Mouse (Mus musculus) CH12.LX (cell line): Measurements from ENCODE around the gene Kdm2b. TPM values are rescaled to one million over a fixed set of nuclear protein-coding genes. Genes with fewer than 3 reads are reported as not detected.

ENCODE experiments used
- DNase-seq: peaks from one replicate; pipeline ENCODE4 v3.0.0-alpha.2; 2013; ENCODE audit errors: extremely low read depth
- H3K27ac ChIP-seq: 2 replicates; pipeline ENCODE4 v1.5.1; 2012; ENCODE audit warnings: low read depth, mild to moderate bottlenecking, control low read depth, moderate library complexity; ENCODE audit not compliant: insufficient read depth
- H3K27me3 ChIP-seq: replicated peaks from 2 replicates; pipeline ENCODE3; 2012; ENCODE audit warnings: inconsistent platforms
- H3K36me3 ChIP-seq, 2 experiments: replicated peaks in 1 of 2; 2 replicates each; pipeline versions ENCODE3 to v1.6.1; 2012; ENCODE audit warnings: inconsistent platforms in 1 of 2, low read length in 1 of 2, mild to moderate bottlenecking in 1 of 2, mixed read lengths in 1 of 2, moderate library complexity in 1 of 2; ENCODE audit not compliant: control insufficient read depth in 1 of 2, insufficient read depth in 1 of 2
- H3K4me1 ChIP-seq, 2 experiments: 2 replicates each; pipeline ENCODE4 v1.6.1; 2012; ENCODE audit warnings: inconsistent platforms in 1 of 2, moderate library complexity in 1 of 2; ENCODE audit not compliant: insufficient read depth in 2 of 2, control insufficient read depth in 1 of 2
- H3K4me2 ChIP-seq: 2 replicates; pipeline ENCODE4 v1.6.1; 2012; ENCODE audit warnings: low read depth, mild to moderate bottlenecking, control low read depth; ENCODE audit not compliant: poor library complexity, insufficient read depth, severe bottlenecking
- H3K4me3 ChIP-seq, 3 experiments: fragments of 150-350 bp in 1 of 3; sonication (generic) in 1 of 3; replicated peaks in 1 of 3; 2 replicates each; pipeline versions ENCODE3 to v1.5.1; 2011 to 2012; ENCODE audit warnings: low read depth in 2 of 3, low read length in 2 of 3, mild to moderate bottlenecking in 2 of 3, moderate library complexity in 2 of 3, control low read depth in 1 of 3, improper control_type of control experiment in 1 of 3, inconsistent platforms in 1 of 3, mixed read lengths in 1 of 3; ENCODE audit not compliant: poor library complexity in 1 of 3
- H3K79me2 ChIP-seq: replicated peaks from 2 replicates; pipeline ENCODE4 v1.6.1; 2012; ENCODE audit warnings: mild to moderate bottlenecking, moderate library complexity; ENCODE audit not compliant: control insufficient read depth, poor library complexity, insufficient read depth, severe bottlenecking; ENCODE audit errors: extremely low read depth
- H3K9ac ChIP-seq: 2 replicates; pipeline ENCODE4 v1.6.1; 2012; ENCODE audit warnings: low read depth, mild to moderate bottlenecking, control low read depth, moderate library complexity; ENCODE audit not compliant: insufficient read depth
- H3K9me3 ChIP-seq: replicated peaks from 2 replicates; pipeline ENCODE3; 2012; ENCODE audit warnings: low read length, inconsistent platforms, mixed read lengths
- BHLHE40 ChIP-seq: IDR thresholded peaks from 2 replicates; pipeline ENCODE4 v1.6.1; 2011; ENCODE audit warnings: mild to moderate bottlenecking, low read depth, low read length, improper control_type of control experiment
- CHD2 ChIP-seq: IDR thresholded peaks from 2 replicates; pipeline ENCODE4 v1.6.1; 2011; ENCODE audit warnings: low read length, improper control_type of control experiment
- CTCF ChIP-seq, 2 experiments: IDR thresholded peaks in 1 of 2; conservative IDR thresholded peaks in 1 of 2; 2 replicates each; pipeline ENCODE4 v1.5.1; 2011 to 2012; ENCODE audit warnings: low read depth in 2 of 2, low read length in 2 of 2, improper control_type of control experiment in 1 of 2, inconsistent platforms in 1 of 2, mild to moderate bottlenecking in 1 of 2, moderate library complexity in 1 of 2
- ELF1 ChIP-seq: IDR thresholded peaks from 2 replicates; pipeline ENCODE4 v1.6.1; 2014; ENCODE audit warnings: low read depth, mild to moderate bottlenecking, inconsistent platforms, low read length, improper control_type of control experiment
- EP300 ChIP-seq: IDR thresholded peaks from 2 replicates; pipeline ENCODE4 v1.6.1; 2011; ENCODE audit warnings: low read length, improper control_type of control experiment
- ETS1 ChIP-seq: conservative IDR thresholded peaks from 2 replicates; pipeline ENCODE4 v1.6.1; 2012; ENCODE audit warnings: low read depth, mild to moderate bottlenecking, inconsistent platforms, low read length, improper control_type of control experiment, moderate library complexity
- HCFC1 ChIP-seq: IDR thresholded peaks from 2 replicates; pipeline ENCODE4 v1.6.1; 2012; ENCODE audit warnings: low read depth, mild to moderate bottlenecking, inconsistent platforms, low read length, improper control_type of control experiment
- IRF4 ChIP-seq: IDR thresholded peaks from 2 replicates; pipeline ENCODE4 v1.6.1; 2014; ENCODE audit warnings: low read depth, mild to moderate bottlenecking, inconsistent platforms, low read length, improper control_type of control experiment
- JUN ChIP-seq: IDR thresholded peaks from 2 replicates; pipeline ENCODE4 v1.6.1; 2011; ENCODE audit warnings: low read depth, mild to moderate bottlenecking, low read length, improper control_type of control experiment, moderate library complexity; ENCODE audit not compliant: insufficient read depth
- JUND ChIP-seq: conservative IDR thresholded peaks from 2 replicates; pipeline ENCODE4 v1.6.1; 2011; ENCODE audit warnings: low read depth, low read length, improper control_type of control experiment
- KAT2A ChIP-seq: IDR thresholded peaks from 2 replicates; pipeline ENCODE4 v1.6.1; 2012; ENCODE audit warnings: low read length, improper control_type of control experiment, inconsistent platforms; ENCODE audit not compliant: insufficient replicate concordance
- MAX ChIP-seq: IDR thresholded peaks from 2 replicates; pipeline ENCODE4 v1.6.1; 2011; ENCODE audit warnings: low read length, improper control_type of control experiment
- MAZ ChIP-seq: IDR thresholded peaks from 2 replicates; pipeline ENCODE4 v1.6.1; 2012; ENCODE audit warnings: low read depth, mild to moderate bottlenecking, inconsistent platforms, low read length, improper control_type of control experiment, moderate library complexity
- MEF2A ChIP-seq: IDR thresholded peaks from 2 replicates; pipeline ENCODE4 v1.6.1; 2014; ENCODE audit warnings: low read depth, mild to moderate bottlenecking, inconsistent platforms, low read length, improper control_type of control experiment, borderline replicate concordance
- MYC ChIP-seq: IDR thresholded peaks from 2 replicates; pipeline ENCODE4 v1.6.1; 2011; ENCODE audit warnings: low read depth, mild to moderate bottlenecking, improper control_type of control experiment, low read length
- NRF1 ChIP-seq: IDR thresholded peaks from 2 replicates; pipeline ENCODE4 v1.6.1; 2014; ENCODE audit warnings: low read depth, mild to moderate bottlenecking, inconsistent platforms, low read length, improper control_type of control experiment, moderate library complexity
- POLR2A ChIP-seq: IDR thresholded peaks from 2 replicates; pipeline ENCODE4 v1.6.1; 2011; ENCODE audit warnings: low read depth, mild to moderate bottlenecking, improper control_type of control experiment, low read length
- POLR2AphosphoS2 ChIP-seq: IDR thresholded peaks from 2 replicates; pipeline ENCODE4 v1.6.1; 2011; ENCODE audit warnings: low read depth, low read length, improper control_type of control experiment
- RAD21 ChIP-seq: IDR thresholded peaks from 2 replicates; pipeline ENCODE4 v1.6.1; 2011; ENCODE audit warnings: low read depth, mild to moderate bottlenecking, low read length, improper control_type of control experiment, moderate library complexity
- SIN3A ChIP-seq: IDR thresholded peaks from 2 replicates; pipeline ENCODE4 v1.6.1; 2012; ENCODE audit warnings: low read length, improper control_type of control experiment, inconsistent platforms
- SMC3 ChIP-seq: IDR thresholded peaks from 2 replicates; pipeline ENCODE4 v1.6.1; 2011; ENCODE audit warnings: low read depth, low read length, improper control_type of control experiment
- TBP ChIP-seq: conservative IDR thresholded peaks from 2 replicates; pipeline ENCODE4 v1.6.1; 2011; ENCODE audit warnings: low read depth, low read length, improper control_type of control experiment
- TCF12 ChIP-seq: IDR thresholded peaks from 2 replicates; pipeline ENCODE4 v1.6.1; 2014; ENCODE audit warnings: low read depth, mild to moderate bottlenecking, inconsistent platforms, low read length, improper control_type of control experiment
- UBTF ChIP-seq: IDR thresholded peaks from 2 replicates; pipeline ENCODE4 v1.6.1; 2012; ENCODE audit warnings: low read depth, mild to moderate bottlenecking, inconsistent platforms, low read length, improper control_type of control experiment, moderate library complexity
- USF2 ChIP-seq: conservative IDR thresholded peaks from 2 replicates; pipeline ENCODE4 v1.6.1; 2011; ENCODE audit warnings: low read depth, low read length, improper control_type of control experiment
- ZC3H11A ChIP-seq: IDR thresholded peaks from 2 replicates; pipeline ENCODE4 v1.6.1; 2012; ENCODE audit warnings: low read depth, mild to moderate bottlenecking, inconsistent platforms, low read length, improper control_type of control experiment
- ZKSCAN1 ChIP-seq: IDR thresholded peaks from 2 replicates; pipeline ENCODE4 v1.6.1; 2012; ENCODE audit warnings: low read depth, inconsistent platforms, low read length, improper control_type of control experiment, borderline replicate concordance
- ZMIZ1 ChIP-seq: IDR thresholded peaks from 2 replicates; pipeline ENCODE4 v1.6.1; 2012; ENCODE audit warnings: low read depth, mild to moderate bottlenecking, inconsistent platforms, low read length, improper control_type of control experiment
- ZNF384 ChIP-seq: IDR thresholded peaks from 2 replicates; pipeline ENCODE4 v1.6.1; 2012; ENCODE audit warnings: low read depth, low read length, improper control_type of control experiment, inconsistent platforms
- dilution Hi-C: fragments of 300-500 bp; cut with MboI; formaldehyde crosslinking; loops from 2 replicates; pipeline ENCODE4 v1.14.3; 2020; ENCODE audit warnings: low sequenced_read_pairs; ENCODE audit not compliant: extremely low pct_unique_long_range_greater_than_20kb, extremely low pct_ligation_motif_present
- in situ Hi-C: fragments of 300-500 bp; cut with MboI; formaldehyde crosslinking; loops from 3 replicates; pipeline ENCODE4 v1.14.3; 2019; ENCODE audit warnings: low sequenced_read_pairs, low pct_ligation_motif_present, low pct_unique_long_range_greater_than_20kb, mixed read lengths
- polyA plus RNA-seq: library from polyadenylated mRNA; unstranded; fragments of >175 nt; gene quantifications from 2 replicates; pipeline ENCODE4 v1.2.1, GENCODE M21; 2012; ENCODE audit warnings: low read depth; ENCODE audit not compliant: insufficient read length
- total RNA-seq, 2 experiments: library from RNA; depleted of rRNA; stranded (reverse); fragments of 300-350 nt in 1 of 2; fragments of >200 nt in 1 of 2; gene quantifications; 2 replicates each; pipeline ENCODE4 v1.2.3; 2012 to 2014

Kdm2b gene
- total and polyA plus RNA-seq, 3 experiments, result 69.3 to 138 (median 80.1) TPM

GRCm38 (mm10) chr5:122821524-122821885 lies 168.1 kb downstream of the Kdm2b start:
- Histone ChIP-seq H3K9ac (0 out of 2 replicates have a peak overlapping the region, but pooled peaks have one; percentile 36), H3K4me3 (peak overlapping the region; percentile 46 to 87 (median 49)), H3K9me3 (no peaks in the 10 kb centered on the region), H3K4me2 (peak overlapping the region; percentile 64), H3K79me2 (peaks cover 17% of the 10 kb centered on the region), H3K27me3 (no peaks in the 10 kb centered on the region), H3K4me1 (peaks cover 7 to 44% of the 10 kb centered on the region in 2 experiments), H3K36me3 (peaks cover 25 to 31% of the 10 kb centered on the region in 2 experiments), H3K27ac (no peak overlapping the region)
- dilution Hi-C loops (no loop called here), in situ Hi-C loops (no loop called here)
- peak; percentile 53; the same call in 1 of the 2 replicates for TF ChIP-seq UBTF
- TF ChIP-seq ZMIZ1, result no peak
- no peak for TF ChIP-seq ELF1
- TF ChIP-seq RAD21, result no peak
- no peak for TF ChIP-seq NRF1
- peak; percentile 1; the same call in 1 of the 2 replicates for TF ChIP-seq JUND
- TF ChIP-seq HCFC1, result no peak
- TF ChIP-seq ZNF384, result peak; percentile 98
- TF ChIP-seq SMC3, result no peak
- no peak for TF ChIP-seq JUN
- no peak for TF ChIP-seq SIN3A
- TF ChIP-seq POLR2AphosphoS2, result no peak
- 0 out of 2 replicates have a peak, but pooled peaks have one; percentile 13 for TF ChIP-seq MYC
- TF ChIP-seq EP300, result no peak
- TF ChIP-seq POLR2A, result no peak
- no peak for DNase-seq

DNA sequence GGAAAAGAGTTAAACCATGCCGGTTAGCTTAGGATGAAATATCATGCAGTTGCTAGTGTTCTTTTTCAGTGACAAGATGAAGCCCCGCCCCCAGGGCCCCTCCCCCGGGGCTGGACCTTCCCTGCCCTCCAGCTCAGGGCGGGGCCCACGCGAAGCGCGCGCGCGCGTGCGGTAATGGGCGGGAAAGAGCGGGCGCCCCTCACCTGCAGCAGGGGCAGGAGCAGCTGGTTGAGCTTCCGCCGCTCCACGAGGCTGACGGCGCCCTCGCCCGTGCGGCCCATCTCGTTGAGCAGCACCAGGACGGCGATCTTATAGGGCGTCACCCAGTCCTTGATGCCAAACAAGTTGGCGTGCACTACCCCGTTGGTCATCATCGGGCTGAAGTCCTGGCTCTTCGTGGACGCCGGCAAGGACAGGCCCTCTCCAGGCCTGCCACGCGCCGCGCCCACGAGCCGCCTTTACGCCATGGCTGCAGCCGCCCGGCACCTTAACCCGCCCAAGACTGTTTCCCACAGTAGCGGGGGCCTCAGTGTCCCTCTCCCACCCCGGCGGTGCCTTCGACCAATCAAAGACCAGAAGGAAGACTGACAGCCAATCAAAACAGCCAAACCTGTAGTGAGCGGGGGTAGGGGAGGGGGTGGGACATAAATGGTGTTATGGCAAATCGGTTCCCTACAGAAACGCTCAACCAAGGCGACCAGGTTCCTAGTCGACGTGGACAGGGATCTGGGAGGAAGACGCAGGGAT lies 168.7 kb downstream of the Kdm2b start, which contains the start of gene Anapc5:
Gene Anapc5, minus strand, starts transcription at position 563 of the 747 bp plus-strand sequence.
- no peaks in the 10 kb centered on the region for H3K9me3 ChIP-seq
- H3K4me3 ChIP-seq, result peak within 1 kb of the TSS; percentile 74 to 93 (median 87)
- H3K27me3 ChIP-seq, result no peaks in the 10 kb centered on the region
- H3K4me1 ChIP-seq, result peaks cover 7 to 44% of the 10 kb centered on the region in 2 experiments
- H3K9ac ChIP-seq, result peak within 1 kb of the TSS; percentile 85
- H3K4me2 ChIP-seq, result peak within 1 kb of the TSS; percentile 64
- dilution Hi-C loops, result no loop called here
- H3K79me2 ChIP-seq, result peaks cover 17% of the 10 kb centered on the region
- peaks cover 27 to 34% of the 10 kb centered on the region in 2 experiments for H3K36me3 ChIP-seq
- peak within 1 kb of the TSS; percentile 95 for H3K27ac ChIP-seq
- peak; percentile 98 for DNase-seq
- in situ Hi-C loops, result no loop called here
- peak; percentile 50; the same call in 1 of the 2 replicates for TF ChIP-seq JUN
- TF ChIP-seq MYC, result peak; percentile 93
- peak; percentile 89 for TF ChIP-seq TCF12
- peak; percentile 81 for TF ChIP-seq ELF1
- TF ChIP-seq ETS1, result peak; percentile 69
- TF ChIP-seq ZKSCAN1, result no peak; the same call in 1 of the 2 replicates
- TF ChIP-seq NRF1, result peak; percentile 75
- peak; percentile 60 for TF ChIP-seq BHLHE40
- peak; percentile 90 for TF ChIP-seq TBP
- TF ChIP-seq USF2, result no peak
- TF ChIP-seq UBTF, result no peak
- peak; percentile 89 for TF ChIP-seq IRF4
- TF ChIP-seq ZC3H11A, result no peak
- peak; percentile 79 for TF ChIP-seq MEF2A
- TF ChIP-seq MAZ, result peak; percentile 99
- peak; percentile 92 for TF ChIP-seq POLR2A
- peak; percentile 82; the same call in 1 of the 2 replicates for TF ChIP-seq KAT2A
- no peak for TF ChIP-seq CTCF (conservative IDR thresholded peaks at IDR 0.05 in 1 of 2, IDR thresholded peaks at IDR 0.05 in 1 of 2; ENCODE audit: low read depth in 2 of 2, low read length in 2 of 2)
- TF ChIP-seq SIN3A, result peak; percentile 88
- peak; percentile 97 for TF ChIP-seq CHD2
- no peak for TF ChIP-seq ZNF384
- TF ChIP-seq JUND, result peak; percentile 76; the same call in 1 of the 2 replicates
- TF ChIP-seq MAX, result peak; percentile 83
- no peak; the same call in 1 of the 2 replicates for TF ChIP-seq SMC3
- TF ChIP-seq HCFC1, result peak; percentile 90
